Mouse (Mus musculus) midbrain, embryonic 12.5 days (tissue): Measurements from ENCODE around the gene Aff3. TPM values are rescaled to one million over a fixed set of nuclear protein-coding genes. Genes with fewer than 3 reads are reported as not detected.

Experiments
- ATAC-seq: fragments of 200-750 bp; cut with Nextera tagmentation; 2 replicates; pipeline ENCODE4 v1.8.0; 2017; ENCODE audit warnings: low read depth, moderate TSS enrichment, moderate library complexity; ENCODE audit not compliant: low FRiP score
- H3K27ac ChIP-seq: fragments of 300-500 bp; sonication (generic); replicated peaks from 2 replicates; pipeline ENCODE4 v1.5.1; 2016; ENCODE audit warnings: mild to moderate bottlenecking
- H3K27me3 ChIP-seq: fragments of 300-500 bp; sonication (generic); 2 replicates; pipeline ENCODE4 v1.6.1; 2016; ENCODE audit warnings: mild to moderate bottlenecking
- H3K36me3 ChIP-seq: fragments of 300-500 bp; sonication (generic); 2 replicates; pipeline ENCODE4 v1.6.1; 2016
- H3K4me1 ChIP-seq: fragments of 300-500 bp; sonication (generic); 2 replicates; pipeline ENCODE4 v1.6.1; 2016
- H3K4me2 ChIP-seq: fragments of 300-500 bp; sonication (generic); replicated peaks from 2 replicates; pipeline ENCODE4 v1.6.1; 2016; ENCODE audit warnings: mild to moderate bottlenecking, moderate library complexity
- H3K4me3 ChIP-seq: fragments of 300-500 bp; sonication (generic); 2 replicates; pipeline ENCODE4 v1.5.1; 2016; ENCODE audit warnings: mild to moderate bottlenecking
- H3K9ac ChIP-seq: fragments of 300-500 bp; sonication (generic); replicated peaks from 2 replicates; pipeline ENCODE4 v1.6.1; 2016; ENCODE audit warnings: mild to moderate bottlenecking, moderate library complexity
- H3K9me3 ChIP-seq: fragments of 300-500 bp; sonication (generic); 2 replicates; pipeline ENCODE4 v1.6.1; 2016; ENCODE audit warnings: mild to moderate bottlenecking
- WGBS: fragments of 180-500 bp; shearing (Covaris S2); methylation state at CpG from one replicate; pipeline ENCODE4 v1.1.7; 2016; 5-methylcytosine and 5-hydroxymethylcytosine counted together
- polyA plus RNA-seq: library from polyadenylated mRNA; unstranded; fragments of >200 nt; fragmentation: Nextera tagmentation; extraction: Ambion mirVana; gene quantifications from 2 replicates; pipeline ENCODE4 v1.2.1, GENCODE M21; 2016

Gene Aff3
- polyA plus RNA-seq, 1 experiment from 2014 or later = 25.4 TPM

- peaks cover 6% of the 10 kb centered on the region; the same call in 1 of the 2 replicates for H3K4me1 ChIP-seq
- no peak overlapping the region for H3K4me2 ChIP-seq
- 80% methylated on average over 9 of the region's 9 CpGs for WGBS
- no peak overlapping the region for H3K9ac ChIP-seq
- H3K9me3 ChIP-seq = no peaks in the 10 kb centered on the region
- H3K4me3 ChIP-seq = no peak overlapping the region
- no peaks in the 10 kb centered on the region for H3K27me3 ChIP-seq
- ATAC-seq = no peak
- H3K27ac ChIP-seq = no peak overlapping the region
- H3K36me3 ChIP-seq = no peaks in the 10 kb centered on the region
Measured at GRCm38 (mm10) chr1:38582328-38582727, 82.4 kb downstream of the Aff3 start.

- Histone ChIP-seq H3K4me3 (no peak overlapping the region), H3K36me3 (no peaks in the 10 kb centered on the region)
- WGBS = 86% methylated on average over 2 of the region's 2 CpGs
Measured at GRCm38 (mm10) chr1:38580572-38580971, 84.2 kb downstream of the Aff3 start.

GRCm38 (mm10) chr1:38578339-38578738 lies 86.4 kb downstream of the Aff3 start:
- no peaks in the 10 kb centered on the region for H3K36me3 ChIP-seq
- H3K4me2 ChIP-seq = no peak overlapping the region
- H3K4me3 ChIP-seq = no peak overlapping the region
- no peak for ATAC-seq
- no peak overlapping the region for H3K9ac ChIP-seq
- H3K27ac ChIP-seq = no peak overlapping the region
- peaks cover 6% of the 10 kb centered on the region; the same call in 1 of the 2 replicates for H3K4me1 ChIP-seq
- no peaks in the 10 kb centered on the region for H3K9me3 ChIP-seq
- no peaks in the 10 kb centered on the region for H3K27me3 ChIP-seq
- WGBS = 63% methylated on average over 5 of the region's 5 CpGs

More at GRCm38 (mm10) chr1:38580572-38580971, 84.2 kb downstream of the Aff3 start:
- no peaks in the 10 kb centered on the region for H3K9me3 ChIP-seq
- no peak for ATAC-seq
- H3K4me2 ChIP-seq = no peak overlapping the region
- H3K4me1 ChIP-seq = peaks cover 6% of the 10 kb centered on the region; the same call in 1 of the 2 replicates
- no peaks in the 10 kb centered on the region for H3K27me3 ChIP-seq
- no peak overlapping the region for H3K27ac ChIP-seq
- H3K9ac ChIP-seq = no peak overlapping the region

DNA sequence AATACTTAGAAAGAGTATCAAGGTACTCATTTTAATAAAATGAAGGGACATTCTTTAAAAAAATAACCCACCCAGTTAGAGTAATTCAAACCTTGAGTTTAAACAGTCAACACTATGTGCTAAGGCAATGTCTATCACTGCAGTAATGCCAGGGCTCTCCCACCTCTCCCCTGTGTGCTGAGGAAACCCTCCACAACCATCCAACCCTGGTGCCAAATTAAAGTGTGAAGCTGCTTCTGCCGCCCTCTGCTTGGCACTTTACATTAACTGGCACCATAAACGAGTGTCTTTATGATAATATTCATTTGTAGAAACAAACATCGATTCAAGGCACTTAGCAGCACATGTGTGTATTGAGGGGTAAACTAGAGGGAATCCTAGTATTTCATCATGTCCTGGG lies 97.0 kb downstream of the Aff3 start:
- H3K4me1 ChIP-seq = peaks cover 44% of the 10 kb centered on the region
- no peak overlapping the region for H3K4me2 ChIP-seq
- no peak overlapping the region for H3K4me3 ChIP-seq
- no peak for ATAC-seq
- H3K27me3 ChIP-seq = no peaks in the 10 kb centered on the region
- H3K9me3 ChIP-seq = no peaks in the 10 kb centered on the region
- H3K36me3 ChIP-seq = no peaks in the 10 kb centered on the region
- no peak overlapping the region for H3K9ac ChIP-seq
- no peak overlapping the region for H3K27ac ChIP-seq
- WGBS = 69% methylated on average over 3 of the region's 3 CpGs

- Histone ChIP-seq H3K4me3 (peak overlapping the region; percentile 9; the same call in 1 of the 2 replicates), H3K4me1 (peaks cover 60% of the 10 kb centered on the region), H3K9ac (peak overlapping the region; percentile 37), H3K9me3 (no peaks in the 10 kb centered on the region), H3K36me3 (no peaks in the 10 kb centered on the region), H3K4me2 (peak overlapping the region; percentile 32), H3K27ac (peak overlapping the region; percentile 89), H3K27me3 (no peaks in the 10 kb centered on the region)
- WGBS = 39% methylated on average over 9 of the region's 9 CpGs
- ATAC-seq = peak; percentile 48; the same call in 1 of the 2 replicates
Measured at GRCm38 (mm10) chr1:38566101-38566678, 98.6 kb downstream of the Aff3 start.

DNA sequence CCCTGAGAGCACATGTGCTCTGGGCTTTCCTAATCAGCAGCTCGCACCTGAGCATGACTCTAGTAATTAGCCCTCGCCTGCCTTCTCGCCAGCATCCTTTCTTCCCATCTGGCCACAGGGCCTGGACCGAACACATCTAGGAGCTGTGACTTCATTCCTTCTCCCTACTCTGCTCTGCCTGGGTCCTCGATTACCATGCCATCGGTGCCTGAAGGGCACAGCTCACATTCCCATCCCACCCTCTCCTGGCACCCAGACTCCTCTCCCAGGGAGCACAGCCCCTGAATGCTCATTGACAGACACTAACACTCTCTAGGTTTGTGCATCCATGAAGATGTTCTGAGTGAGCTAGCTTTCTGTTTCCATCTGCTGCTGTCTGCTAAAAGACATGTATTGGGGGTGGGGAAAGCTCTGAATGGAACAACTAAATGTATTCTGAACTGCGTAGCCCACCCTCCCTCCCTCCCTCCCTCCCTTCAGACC lies 99.4 kb downstream of the Aff3 start:
- H3K9me3 ChIP-seq = no peaks in the 10 kb centered on the region
- peak overlapping the region; percentile 89 for H3K27ac ChIP-seq
- H3K4me3 ChIP-seq = no peak overlapping the region
- H3K36me3 ChIP-seq = no peaks in the 10 kb centered on the region
- H3K4me1 ChIP-seq = peaks cover 62% of the 10 kb centered on the region
- peak overlapping the region; percentile 32 for H3K4me2 ChIP-seq
- ATAC-seq = peak; percentile 78
- H3K27me3 ChIP-seq = no peaks in the 10 kb centered on the region
- 39% methylated on average over 7 of the region's 7 CpGs for WGBS
- H3K9ac ChIP-seq = peak overlapping the region; percentile 37; the same call in 1 of the 2 replicates

DNA sequence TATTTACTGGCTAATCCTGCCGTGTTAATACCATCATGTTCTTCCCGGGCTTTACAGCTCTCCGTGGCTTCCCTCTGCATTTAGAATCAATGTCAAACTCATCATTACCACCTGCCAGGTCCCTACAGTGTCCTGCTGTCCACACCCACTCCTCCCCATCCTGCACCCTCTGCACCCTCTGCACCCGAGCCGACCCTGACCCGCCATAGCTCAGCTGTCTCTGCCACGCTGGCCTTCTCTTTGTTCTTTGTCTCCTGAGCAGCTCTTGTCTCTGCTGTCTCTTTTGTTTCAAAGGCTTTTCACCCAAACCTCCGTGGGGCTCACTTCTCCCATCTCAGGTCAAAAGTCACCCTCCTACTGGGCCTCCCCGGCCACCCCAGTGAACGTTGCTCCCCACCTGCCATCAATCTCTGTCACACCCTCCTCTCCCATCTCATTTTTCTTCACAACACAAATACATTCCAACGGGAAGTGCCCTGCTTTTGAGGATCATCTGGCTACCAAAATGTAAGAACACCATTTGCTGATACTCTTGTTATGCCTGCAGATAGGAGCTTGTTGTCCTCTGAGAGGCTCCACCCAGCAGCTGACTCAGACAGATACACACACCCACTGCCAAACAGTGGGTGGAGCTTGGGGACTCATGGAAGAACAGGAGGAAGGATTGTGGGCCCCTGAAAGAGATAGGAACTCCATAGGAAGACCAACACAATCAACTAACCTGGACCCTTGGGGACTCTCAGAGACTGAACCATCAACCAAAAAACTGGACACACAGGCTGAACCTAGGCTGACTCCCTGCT lies 102.2 kb downstream of the Aff3 start:
- H3K9ac ChIP-seq = 0 out of 2 replicates have a peak overlapping the region, but pooled peaks have one; percentile 6
- H3K4me1 ChIP-seq = peaks cover 58% of the 10 kb centered on the region
- 6% methylated on average over 11 of the region's 11 CpGs for WGBS

GRCm38 (mm10) chr1:38561331-38561730 lies 103.4 kb downstream of the Aff3 start:
- ATAC-seq = no peak
- Histone ChIP-seq H3K9me3 (no peaks in the 10 kb centered on the region), H3K4me3 (no peak overlapping the region), H3K4me2 (no peak overlapping the region), H3K9ac (no peak overlapping the region), H3K4me1 (peaks cover 49% of the 10 kb centered on the region), H3K36me3 (no peaks in the 10 kb centered on the region), H3K27me3 (no peaks in the 10 kb centered on the region), H3K27ac (peak overlapping the region; percentile 49)
- 74% methylated on average over 7 of the region's 7 CpGs for WGBS

More for the DNA sequence above, 102.2 kb downstream of the Aff3 start:
- no peaks in the 10 kb centered on the region for H3K36me3 ChIP-seq
- ATAC-seq = no peak
- H3K27me3 ChIP-seq = no peaks in the 10 kb centered on the region
- H3K27ac ChIP-seq = peak overlapping the region; percentile 76
- H3K4me2 ChIP-seq = peak overlapping the region; percentile 25
- no peak overlapping the region for H3K4me3 ChIP-seq
- no peaks in the 10 kb centered on the region for H3K9me3 ChIP-seq

DNA sequence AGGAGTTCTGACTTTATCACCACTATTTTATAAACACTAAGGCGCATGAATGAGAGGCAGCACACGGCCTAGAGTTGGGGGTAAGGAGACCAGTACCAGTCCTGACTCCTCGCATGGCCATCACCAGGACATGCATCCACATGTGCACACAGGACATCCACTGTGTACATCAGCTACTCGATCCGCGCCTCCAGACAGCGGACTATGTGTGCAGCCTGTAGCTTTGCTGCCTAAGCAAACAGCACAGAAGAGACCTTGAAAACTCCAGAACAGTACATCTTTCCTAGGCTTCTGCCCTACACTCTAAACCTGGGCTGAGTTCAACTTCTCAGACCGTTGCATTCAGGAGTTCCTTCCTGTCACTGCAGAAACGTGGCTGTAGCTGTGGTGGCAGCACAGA lies 104.1 kb downstream of the Aff3 start:
- Histone ChIP-seq H3K27me3 (no peaks in the 10 kb centered on the region), H3K9me3 (no peaks in the 10 kb centered on the region), H3K4me1 (peaks cover 43% of the 10 kb centered on the region), H3K4me2 (no peak overlapping the region), H3K36me3 (no peaks in the 10 kb centered on the region), H3K27ac (no peak overlapping the region), H3K4me3 (no peak overlapping the region), H3K9ac (no peak overlapping the region)
- no peak for ATAC-seq
- WGBS = 86% methylated on average over 9 of the region's 9 CpGs

DNA sequence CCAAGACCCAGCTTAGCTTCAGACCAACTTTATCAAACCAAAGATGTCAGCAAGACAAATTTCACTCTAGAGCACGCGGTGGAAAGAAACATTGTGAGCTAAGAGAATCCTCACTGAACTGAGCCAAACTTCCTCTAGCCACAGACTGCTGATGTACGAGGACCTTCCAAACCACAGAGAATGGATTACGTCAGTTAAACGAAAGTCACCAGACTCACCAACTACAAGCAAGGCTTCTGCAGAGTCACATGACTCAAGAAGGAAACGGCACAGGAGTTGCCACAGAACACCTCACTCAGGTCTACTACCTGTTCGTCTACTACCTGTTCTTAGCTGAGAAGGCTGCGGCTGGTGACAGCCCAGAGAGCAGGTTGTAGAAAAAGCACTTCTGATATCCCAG lies 107.1 kb downstream of the Aff3 start:
- no peak overlapping the region for H3K27ac ChIP-seq
- peaks cover 23% of the 10 kb centered on the region for H3K4me1 ChIP-seq
- H3K9ac ChIP-seq = no peak overlapping the region
- no peaks in the 10 kb centered on the region for H3K27me3 ChIP-seq
- no peak for ATAC-seq
- H3K4me2 ChIP-seq = no peak overlapping the region
- WGBS = 89% methylated on average over 8 of the region's 8 CpGs
- no peak overlapping the region for H3K4me3 ChIP-seq
- no peaks in the 10 kb centered on the region for H3K36me3 ChIP-seq
- no peaks in the 10 kb centered on the region for H3K9me3 ChIP-seq

- 87% methylated on average over 3 of the region's 3 CpGs for WGBS
- no peak overlapping the region for H3K9ac ChIP-seq
- H3K9me3 ChIP-seq = no peaks in the 10 kb centered on the region
- ATAC-seq = no peak
- H3K36me3 ChIP-seq = no peaks in the 10 kb centered on the region
- no peaks in the 10 kb centered on the region for H3K27me3 ChIP-seq
- no peak overlapping the region for H3K27ac ChIP-seq
- peaks cover 6% of the 10 kb centered on the region; the same call in 1 of the 2 replicates for H3K4me1 ChIP-seq
- H3K4me2 ChIP-seq = no peak overlapping the region
- no peak overlapping the region for H3K4me3 ChIP-seq
Measured at GRCm38 (mm10) chr1:38554546-38554945, 110.2 kb downstream of the Aff3 start.

DNA sequence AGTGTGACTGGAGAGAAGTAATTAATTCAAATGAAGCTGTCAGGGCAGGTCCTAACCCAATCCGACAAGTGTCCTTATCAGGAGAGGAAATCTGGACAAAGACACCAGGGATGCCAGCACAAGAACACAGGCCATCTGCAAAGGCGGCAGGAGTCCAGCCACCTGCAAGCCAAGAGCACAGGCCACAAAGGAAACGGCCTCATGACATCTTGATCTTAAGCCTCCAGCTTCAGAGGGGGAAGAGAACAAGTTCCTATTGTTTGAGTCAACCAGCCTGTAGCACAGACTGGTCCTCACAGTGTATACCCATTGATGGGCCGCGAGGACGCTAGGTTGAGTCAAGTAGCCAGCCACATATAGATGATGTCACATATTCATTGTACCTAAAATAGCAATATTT lies 111.7 kb downstream of the Aff3 start:
- H3K9me3 ChIP-seq = no peaks in the 10 kb centered on the region
- no peak for ATAC-seq
- no peak overlapping the region for H3K4me2 ChIP-seq
- no peaks in the 10 kb centered on the region for H3K36me3 ChIP-seq
- no peaks in the 10 kb centered on the region for H3K27me3 ChIP-seq
- no peak overlapping the region for H3K4me3 ChIP-seq
- H3K4me1 ChIP-seq = peaks cover 6% of the 10 kb centered on the region; the same call in 1 of the 2 replicates
- H3K9ac ChIP-seq = no peak overlapping the region
- no peak overlapping the region for H3K27ac ChIP-seq
- WGBS = 38% methylated on average over 6 of the region's 6 CpGs
